Mouse (Mus musculus) ES-E14 (cell line): ENCODE results near the gene Tax1bp3.

Experiments used
- MAFK ChIP-seq: IDR thresholded peaks from 2 replicates; pipeline ENCODE4 v1.6.1; 2014; ENCODE audit warnings: mild to moderate bottlenecking, low read depth, low read length, inconsistent platforms; ENCODE audit not compliant: insufficient read depth
- ZC3H11A ChIP-seq: IDR thresholded peaks from 2 replicates; pipeline ENCODE4 v1.6.1; 2012; ENCODE audit warnings: low read depth, mild to moderate bottlenecking, inconsistent platforms, low read length, borderline replicate concordance

GRCm38 (mm10) chr11:73213956-73214355 is 37.1 kb downstream of the Tax1bp3 start:
- TF ChIP-seq MAFK (no peak), ZC3H11A (no peak)
